Mouse (Mus musculus): ENCODE results near the gene Fbxo17. TPM values are rescaled to one million over a fixed set of nuclear protein-coding genes. Genes with fewer than 3 reads are reported as not detected.

Gene Fbxo17
- polyA plus RNA-seq, 1 experiment from 2014 or later = 7.7 TPM

Other genes with a start within 250 kb of the Fbxo17 start
- gene Ifnl2, start 206.3 kb upstream of the Fbxo17 start, polyA plus RNA-seq (2015; fragmentation: Nextera tagmentation; extraction: Ambion mirVana) = not detected in 2 replicates
- not detected in 2 replicates for gene Ifnl3, start 194.0 kb upstream of the Fbxo17 start, polyA plus RNA-seq (2015; fragmentation: Nextera tagmentation; extraction: Ambion mirVana)
- gene Sycn, start 175.9 kb upstream of the Fbxo17 start, polyA plus RNA-seq (2015; fragmentation: Nextera tagmentation; extraction: Ambion mirVana) = not detected in 2 replicates
- gene Nccrp1, start 169.6 kb upstream of the Fbxo17 start, polyA plus RNA-seq (2015; fragmentation: Nextera tagmentation; extraction: Ambion mirVana) = not detected in 2 replicates
- 17.9 and 25.6 TPM in 2 replicates for gene Samd4b, start 118.7 kb upstream of the Fbxo17 start, polyA plus RNA-seq (2015; fragmentation: Nextera tagmentation; extraction: Ambion mirVana)
- 23.3 and 32.3 TPM in 2 replicates for gene Pak4, start 118.6 kb upstream of the Fbxo17 start, polyA plus RNA-seq (2015; fragmentation: Nextera tagmentation; extraction: Ambion mirVana)
- gene Acp7, start 85.5 kb upstream of the Fbxo17 start, polyA plus RNA-seq (2015; fragmentation: Nextera tagmentation; extraction: Ambion mirVana) = not detected in 2 replicates
- gene Fbxo27, start 24.0 kb upstream of the Fbxo17 start, polyA plus RNA-seq (2015; fragmentation: Nextera tagmentation; extraction: Ambion mirVana) = 3.4 and 3.9 TPM in 2 replicates
- 102 and 109 TPM in 2 replicates for gene Mrps12, start 25.0 kb downstream of the Fbxo17 start, polyA plus RNA-seq (2015; fragmentation: Nextera tagmentation; extraction: Ambion mirVana)
- gene Sars2, start 25.2 kb downstream of the Fbxo17 start, polyA plus RNA-seq (2015; fragmentation: Nextera tagmentation; extraction: Ambion mirVana) = 16.8 and 20.6 TPM in 2 replicates
- gene Ccer2, start 39.4 kb downstream of the Fbxo17 start, polyA plus RNA-seq (2015; fragmentation: Nextera tagmentation; extraction: Ambion mirVana) = not detected in 2 replicates
- gene Sirt2, start 49.9 kb downstream of the Fbxo17 start, polyA plus RNA-seq (2015; fragmentation: Nextera tagmentation; extraction: Ambion mirVana) = 50.3 and 58.4 TPM in 2 replicates
- gene Nfkbib, start 50.7 kb downstream of the Fbxo17 start, polyA plus RNA-seq (2015; fragmentation: Nextera tagmentation; extraction: Ambion mirVana) = 26.6 and 35.8 TPM in 2 replicates
- 2.8 and 7.3 TPM in 2 replicates for gene Rinl, start 72.2 kb downstream of the Fbxo17 start, polyA plus RNA-seq (2015; fragmentation: Nextera tagmentation; extraction: Ambion mirVana)
- gene Hnrnpl, start 91.7 kb downstream of the Fbxo17 start, polyA plus RNA-seq (2015; fragmentation: Nextera tagmentation; extraction: Ambion mirVana) = 152 and 158 TPM in 2 replicates
- 224 and 234 TPM in 2 replicates for gene Ech1, start 108.4 kb downstream of the Fbxo17 start, polyA plus RNA-seq (2015; fragmentation: Nextera tagmentation; extraction: Ambion mirVana)
- gene Lgals4, start 117.0 kb downstream of the Fbxo17 start, polyA plus RNA-seq (2015; fragmentation: Nextera tagmentation; extraction: Ambion mirVana) = 8.2 and 9.1 TPM in 2 replicates
- gene Lgals7, start 147.0 kb downstream of the Fbxo17 start, polyA plus RNA-seq (2015; fragmentation: Nextera tagmentation; extraction: Ambion mirVana) = 1.7 and 2.7 TPM in 2 replicates
- 0.33 and 0.42 TPM in 2 replicates for gene Capn12, start 164.6 kb downstream of the Fbxo17 start, polyA plus RNA-seq (2015; fragmentation: Nextera tagmentation; extraction: Ambion mirVana)
- gene Actn4, start 245.5 kb downstream of the Fbxo17 start, polyA plus RNA-seq (2015; fragmentation: Nextera tagmentation; extraction: Ambion mirVana) = 236 and 281 TPM in 2 replicates

All from heart, embryonic 15.5 days (tissue).